Mouse (Mus musculus): Measurements from ENCODE around the gene Apobr. TPM values are rescaled to one million over a fixed set of nuclear protein-coding genes. Genes with fewer than 3 reads are reported as not detected.

Apobr gene
- polyA plus RNA-seq, 1 experiment, result 2.3 TPM

DNA sequence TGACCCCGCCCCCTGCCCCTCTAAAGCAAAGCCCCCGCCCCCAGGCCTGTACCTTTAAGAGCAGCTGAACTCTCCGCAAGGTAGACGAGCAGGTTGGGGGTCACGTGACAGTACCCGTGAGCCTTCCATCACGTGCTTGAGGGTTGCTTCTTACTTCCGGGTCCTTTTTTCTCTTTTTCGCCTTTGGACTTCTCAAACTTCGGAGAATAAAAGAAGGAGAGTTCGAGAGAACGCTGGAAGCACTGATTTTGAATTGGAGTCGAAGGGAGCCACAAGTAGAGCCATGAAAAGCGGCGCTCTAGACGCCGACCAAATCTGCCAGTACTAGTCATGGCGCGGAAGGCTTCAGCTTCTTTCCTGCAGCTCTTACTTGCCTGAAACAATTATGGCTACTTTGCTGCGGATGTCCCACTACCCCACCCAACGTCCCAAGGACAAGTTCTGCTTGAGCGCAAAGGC is 1.5 kb upstream of the Apobr start:
- Histone ChIP-seq H3K36me3 (ENCODE audit: control insufficient read depth, insufficient read depth, low read length) (peaks cover 3% of the 10 kb centered on the region; the same call in 1 of the 2 replicates), H3K27me3 (ENCODE audit: control insufficient read depth, insufficient read depth, low read length) (no peaks in the 10 kb centered on the region), H3K27ac (ENCODE audit: insufficient read depth, low read depth, low read length) (peak overlapping the region; percentile 85), H3K4me3 (ENCODE audit: low read depth, low read length) (peak overlapping the region; percentile 70), H3K4me1 (ENCODE audit: control insufficient read depth, insufficient read depth, insufficient read length, low read length) (peaks cover 10% of the 10 kb centered on the region)
- WGBS, result under 1% methylated on average over 22 of the region's 22 CpGs
- TF ChIP-seq CTCF (IDR thresholded peaks at IDR 0.05; ENCODE audit: extremely low read depth, insufficient read length, insufficient replicate concordance, low read depth, low read length), result no peak
- no peak for TF ChIP-seq POLR2A (IDR thresholded peaks at IDR 0.05; ENCODE audit: low read depth, low read length)

DNA sequence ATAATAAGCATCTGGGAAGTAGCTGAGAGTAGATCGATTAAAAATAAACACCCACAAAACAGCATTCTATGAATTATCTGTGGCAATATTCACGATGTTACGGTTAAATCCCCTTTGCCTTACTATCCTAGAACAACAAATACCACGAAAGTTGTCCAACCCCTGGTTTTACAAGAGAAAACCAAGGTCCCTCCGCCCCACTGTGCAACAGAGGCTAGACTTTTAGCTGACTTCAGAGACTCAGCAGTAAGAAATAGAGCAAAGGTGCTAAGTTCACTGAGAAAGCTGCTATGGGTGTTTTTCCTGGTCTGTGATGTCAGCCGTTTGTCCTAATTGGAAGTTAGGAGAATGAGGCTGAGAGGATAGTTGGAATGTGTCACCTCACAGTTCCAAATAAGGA is 981 bp upstream of the Apobr start:
- Histone ChIP-seq H3K27me3 (ENCODE audit: control insufficient read depth, insufficient read depth, low read length) (no peaks in the 10 kb centered on the region), H3K36me3 (ENCODE audit: control insufficient read depth, insufficient read depth, low read length) (peaks cover 2% of the 10 kb centered on the region; the same call in 1 of the 2 replicates), H3K4me3 (ENCODE audit: low read depth, low read length) (peak overlapping the region; percentile 70), H3K27ac (ENCODE audit: insufficient read depth, low read depth, low read length) (peak overlapping the region; percentile 85), H3K4me1 (ENCODE audit: control insufficient read depth, insufficient read depth, insufficient read length, low read length) (peaks cover 10% of the 10 kb centered on the region)
- TF ChIP-seq CTCF (IDR thresholded peaks at IDR 0.05; ENCODE audit: extremely low read depth, insufficient read length, insufficient replicate concordance, low read depth, low read length) (no peak), POLR2A (IDR thresholded peaks at IDR 0.05; ENCODE audit: low read depth, low read length) (no peak)
- 27% methylated on average over 6 of the region's 6 CpGs for WGBS

DNA sequence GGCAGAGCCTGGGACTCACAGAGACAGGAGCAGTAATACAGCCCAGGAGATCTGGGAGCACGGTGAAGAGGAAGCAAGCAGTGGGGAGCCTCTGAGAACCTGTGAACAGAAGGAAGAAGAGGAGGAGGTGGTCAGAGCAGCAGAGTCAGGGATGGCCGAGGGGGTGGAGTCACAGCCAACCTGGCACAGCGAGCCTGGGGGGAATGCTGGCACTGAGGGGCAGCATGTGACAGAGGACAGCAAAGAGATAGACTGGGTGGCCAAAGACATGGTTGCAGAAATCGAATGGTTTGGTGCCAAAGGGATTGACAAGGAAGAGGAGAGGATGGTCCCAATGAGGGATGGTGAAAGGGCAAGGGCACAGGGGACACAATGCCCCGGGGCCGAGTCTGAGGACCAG is 975 bp downstream of the Apobr start, which contains the start of gene Cln3:
Cln3 (minus strand) TSS at position 101 of the 400 bp plus-strand sequence.
- H3K4me3 ChIP-seq (ENCODE audit: low read depth, low read length), result peak within 1 kb of the TSS; percentile 39
- 77% methylated on average over 6 of the region's 6 CpGs for WGBS

GRCm38 (mm10) chr7:126586839-126587238 is 2.1 kb downstream of the Apobr start:
- Histone ChIP-seq H3K4me1 (ENCODE audit: control insufficient read depth, insufficient read depth, insufficient read length, low read length) (peaks cover 10% of the 10 kb centered on the region), H3K36me3 (ENCODE audit: control insufficient read depth, insufficient read depth, low read length) (no peaks in the 10 kb centered on the region), H3K27me3 (ENCODE audit: control insufficient read depth, insufficient read depth, low read length) (no peaks in the 10 kb centered on the region), H3K27ac (ENCODE audit: insufficient read depth, low read depth, low read length) (no peak overlapping the region), H3K4me3 (ENCODE audit: low read depth, low read length) (no peak overlapping the region)
- no peak for TF ChIP-seq CTCF (IDR thresholded peaks at IDR 0.05; ENCODE audit: extremely low read depth, insufficient read length, insufficient replicate concordance, low read depth, low read length)
- no peak for TF ChIP-seq POLR2A (IDR thresholded peaks at IDR 0.05; ENCODE audit: low read depth, low read length)
- WGBS, result 35% methylated on average over 8 of the region's 8 CpGs

More for the DNA sequence above, 975 bp downstream of the Apobr start, which contains the start of gene Cln3:
- Histone ChIP-seq H3K4me1 (ENCODE audit: control insufficient read depth, insufficient read depth, insufficient read length, low read length) (peaks cover 10% of the 10 kb centered on the region), H3K27me3 (ENCODE audit: control insufficient read depth, insufficient read depth, low read length) (no peaks in the 10 kb centered on the region), H3K27ac (ENCODE audit: insufficient read depth, low read depth, low read length) (peak within 1 kb of the TSS; percentile 61), H3K36me3 (ENCODE audit: control insufficient read depth, insufficient read depth, low read length) (no peaks in the 10 kb centered on the region)
- TF ChIP-seq POLR2A (IDR thresholded peaks at IDR 0.05; ENCODE audit: low read depth, low read length) (no peak), CTCF (IDR thresholded peaks at IDR 0.05; ENCODE audit: extremely low read depth, insufficient read length, insufficient replicate concordance, low read depth, low read length) (no peak)

DNA sequence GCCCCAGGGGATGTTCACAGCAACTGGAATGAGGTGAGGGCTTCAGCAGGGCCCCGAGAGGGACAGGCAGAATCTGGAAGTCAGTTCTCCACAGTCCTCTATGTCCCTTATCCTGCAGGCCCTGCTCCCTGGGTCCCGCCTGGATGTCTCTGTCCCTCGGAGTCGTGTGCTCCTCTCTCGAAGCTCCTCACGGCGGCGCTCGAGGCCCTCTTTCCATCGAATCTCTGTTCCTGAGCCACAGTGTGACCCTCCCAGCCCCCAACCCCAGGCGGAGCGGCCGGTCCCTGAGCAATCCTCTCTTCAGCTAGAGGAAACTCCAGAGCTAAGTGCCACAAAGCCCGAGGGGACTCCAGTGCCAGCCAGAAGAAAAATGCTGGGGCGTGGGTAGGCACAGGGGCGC is 3.0 kb downstream of the Apobr start:
- Histone ChIP-seq H3K27ac (ENCODE audit: insufficient read depth, low read depth, low read length) (no peak overlapping the region), H3K4me3 (ENCODE audit: low read depth, low read length) (no peak overlapping the region), H3K36me3 (ENCODE audit: control insufficient read depth, insufficient read depth, low read length) (no peaks in the 10 kb centered on the region), H3K4me1 (ENCODE audit: control insufficient read depth, insufficient read depth, insufficient read length, low read length) (peaks cover 7% of the 10 kb centered on the region), H3K27me3 (ENCODE audit: control insufficient read depth, insufficient read depth, low read length) (no peaks in the 10 kb centered on the region)
- WGBS, result 34% methylated on average over 16 of the region's 16 CpGs
- no peak for TF ChIP-seq POLR2A (IDR thresholded peaks at IDR 0.05; ENCODE audit: low read depth, low read length)
- TF ChIP-seq CTCF (IDR thresholded peaks at IDR 0.05; ENCODE audit: extremely low read depth, insufficient read length, insufficient replicate concordance, low read depth, low read length), result peak; percentile 28; the same call in 1 of the 2 replicates

DNA sequence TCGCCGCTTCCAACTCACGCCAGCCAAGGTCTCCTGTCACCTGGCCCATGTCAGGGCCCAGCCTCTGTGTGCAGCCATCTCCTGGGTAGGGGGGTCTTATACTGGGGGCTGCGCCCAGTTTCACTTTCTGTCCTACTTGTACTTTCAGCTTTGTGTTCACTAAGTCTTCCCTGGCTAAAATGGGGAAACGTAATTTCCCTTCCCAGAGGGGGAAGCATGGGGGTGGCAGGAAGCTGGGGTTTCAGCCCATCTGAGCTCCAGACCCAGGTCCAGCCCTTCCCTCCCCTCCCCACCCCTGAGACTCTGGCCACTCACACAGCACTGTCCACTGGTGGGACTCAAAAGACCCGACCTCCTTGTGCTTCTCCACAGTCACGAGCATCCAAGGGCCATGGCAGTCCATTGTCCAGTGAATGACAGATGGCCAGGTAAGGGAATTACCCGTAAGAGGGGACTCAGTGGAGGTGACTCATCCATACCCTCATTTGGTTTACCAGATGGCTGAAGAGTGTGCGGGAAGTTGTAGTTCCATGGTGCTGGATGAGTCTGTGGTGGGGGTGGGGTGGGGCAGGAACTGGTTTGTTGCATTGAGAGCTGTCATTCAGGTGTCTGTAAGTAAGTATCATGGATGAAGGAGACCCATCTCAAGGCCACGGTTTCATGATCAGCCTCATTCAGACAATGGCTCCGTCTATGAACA is 10.3 kb downstream of the Apobr start, which contains the start of gene Il27:
Il27 (minus strand) TSS at position 80 of the 700 bp plus-strand sequence.
- no peaks in the 10 kb centered on the region for H3K36me3 ChIP-seq (ENCODE audit: control insufficient read depth, insufficient read depth, low read length)
- 74% methylated on average over 11 of the region's 11 CpGs for WGBS
- H3K4me3 ChIP-seq (ENCODE audit: low read depth, low read length), result peak within 1 kb of the TSS; percentile 17; the same call in 1 of the 2 replicates
- H3K4me1 ChIP-seq (ENCODE audit: control insufficient read depth, insufficient read depth, insufficient read length, low read length), result no peaks in the 10 kb centered on the region; the same call in 1 of the 2 replicates
- no peak for TF ChIP-seq CTCF (IDR thresholded peaks at IDR 0.05; ENCODE audit: extremely low read depth, insufficient read length, insufficient replicate concordance, low read depth, low read length)
- no peak for TF ChIP-seq POLR2A (IDR thresholded peaks at IDR 0.05; ENCODE audit: low read depth, low read length)
- H3K27me3 ChIP-seq (ENCODE audit: control insufficient read depth, insufficient read depth, low read length), result no peaks in the 10 kb centered on the region
- H3K27ac ChIP-seq (ENCODE audit: insufficient read depth, low read depth, low read length), result peak within 1 kb of the TSS; percentile 10; the same call in 1 of the 2 replicates

DNA sequence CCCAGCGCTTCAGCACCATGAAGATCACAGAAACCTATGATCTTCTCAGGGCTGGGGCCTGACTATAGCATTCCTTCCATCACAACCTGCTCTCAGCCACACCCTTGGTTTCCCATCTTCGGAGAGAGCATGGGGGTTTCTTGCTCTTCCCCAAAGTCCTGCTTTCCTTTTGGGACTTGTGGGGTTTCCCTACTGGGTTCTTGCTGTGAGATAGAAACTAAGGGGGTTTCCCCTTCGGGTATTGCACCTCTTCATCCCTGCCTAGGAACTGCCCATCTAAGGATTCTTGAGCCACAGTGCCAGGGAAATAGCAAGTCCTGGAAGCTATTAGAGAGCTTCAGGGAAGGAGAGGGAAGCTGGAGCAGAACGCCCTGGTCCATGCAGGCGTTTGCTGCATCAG is 11.1 kb downstream of the Apobr start:
- no peaks in the 10 kb centered on the region for H3K27me3 ChIP-seq (ENCODE audit: control insufficient read depth, insufficient read depth, low read length)
- TF ChIP-seq CTCF (IDR thresholded peaks at IDR 0.05; ENCODE audit: extremely low read depth, insufficient read length, insufficient replicate concordance, low read depth, low read length) (no peak), POLR2A (IDR thresholded peaks at IDR 0.05; ENCODE audit: low read depth, low read length) (no peak)
- WGBS, result 70% methylated on average over 5 of the region's 5 CpGs
- H3K27ac ChIP-seq (ENCODE audit: insufficient read depth, low read depth, low read length), result no peak overlapping the region
- H3K4me1 ChIP-seq (ENCODE audit: control insufficient read depth, insufficient read depth, insufficient read length, low read length), result no peaks in the 10 kb centered on the region; the same call in 1 of the 2 replicates
- no peaks in the 10 kb centered on the region for H3K36me3 ChIP-seq (ENCODE audit: control insufficient read depth, insufficient read depth, low read length)
- H3K4me3 ChIP-seq (ENCODE audit: low read depth, low read length), result no peak overlapping the region
